Mouse (Mus musculus) heart, embryonic 11.5 days (tissue): ENCODE results near the gene C7. TPM values are rescaled to one million over a fixed set of nuclear protein-coding genes. Genes with fewer than 3 reads are reported as not detected.

Experiments
- ATAC-seq: fragments of 200-750 bp; cut with Nextera tagmentation; replicated peaks from 2 replicates; pipeline ENCODE4 v1.8.0; 2017; ENCODE audit warnings: moderate library complexity; ENCODE audit not compliant: insufficient number of reproducible peaks, low FRiP score, low TSS enrichment
- H3K27ac ChIP-seq: fragments of 300-500 bp; sonication (generic); 2 replicates; pipeline ENCODE4 v1.5.1; 2014; ENCODE audit warnings: mild to moderate bottlenecking, low read depth, low read length
- H3K27me3 ChIP-seq: fragments of 300-500 bp; sonication (generic); 2 replicates; pipeline ENCODE4 v1.6.1; 2014; ENCODE audit warnings: mild to moderate bottlenecking, low read length, mixed read lengths; ENCODE audit not compliant: control insufficient read depth, insufficient read depth
- H3K36me3 ChIP-seq: fragments of 300-500 bp; sonication (generic); 2 replicates; pipeline ENCODE4 v1.6.1; 2014; ENCODE audit warnings: mild to moderate bottlenecking, low read length, moderate library complexity, mixed read lengths; ENCODE audit not compliant: control insufficient read depth, insufficient read depth
- H3K4me1 ChIP-seq: fragments of 300-500 bp; sonication (generic); 2 replicates; pipeline ENCODE4 v1.6.1; 2014; ENCODE audit warnings: low read length; ENCODE audit not compliant: control insufficient read depth, insufficient read depth
- H3K4me2 ChIP-seq: fragments of 300-500 bp; sonication (generic); 2 replicates; pipeline ENCODE4 v1.6.1; 2014; ENCODE audit warnings: mild to moderate bottlenecking, moderate library complexity
- H3K4me3 ChIP-seq: fragments of 300-500 bp; sonication (generic); 2 replicates; pipeline ENCODE4 v1.5.1; 2014; ENCODE audit warnings: low read depth, low read length
- H3K9ac ChIP-seq: fragments of 300-500 bp; sonication (generic); 2 replicates; pipeline ENCODE4 v1.6.1; 2014; ENCODE audit warnings: mild to moderate bottlenecking, low read depth, low read length, moderate library complexity
- H3K9me3 ChIP-seq: fragments of 300-500 bp; sonication (generic); replicated peaks from 2 replicates; pipeline ENCODE4 v1.6.1; 2016; ENCODE audit warnings: low read length; ENCODE audit not compliant: control insufficient read depth
- WGBS: fragments of 180-500 bp; shearing (Covaris S2); extraction: QIAGEN DNeasy Blood & Tissue Kit; methylation state at CpG from one replicate; pipeline ENCODE4 v1.1.7; 2014; ENCODE audit not compliant: insufficient replicate concordance; 5-methylcytosine and 5-hydroxymethylcytosine counted together
- polyA plus RNA-seq: library from polyadenylated mRNA; unstranded; fragments of >200 nt; fragmentation: Nextera tagmentation; extraction: Ambion mirVana; gene quantifications from 2 replicates; pipeline ENCODE4 v1.2.1, GENCODE M21; 2014

C7 gene
- polyA plus RNA-seq = 0.14 TPM in 1 of 2 replicates, not detected in the other

GRCm38 (mm10) chr15:5063635-5064034 is at the start of gene C7:
TSS of gene C7 (minus strand) at chr15:5063740.
- no peak for ATAC-seq
- 0 out of 2 replicates have a peak, but pooled peaks cover 3% of the 10 kb centered on the region for H3K9me3 ChIP-seq
- H3K36me3 ChIP-seq = no peaks in the 10 kb centered on the region
- no peak within 1 kb of the TSS for H3K27ac ChIP-seq
- no peaks in the 10 kb centered on the region for H3K4me1 ChIP-seq
- H3K4me2 ChIP-seq = no peak within 1 kb of the TSS
- H3K9ac ChIP-seq = no peak within 1 kb of the TSS
- no peak within 1 kb of the TSS for H3K4me3 ChIP-seq
- no peaks in the 10 kb centered on the region for H3K27me3 ChIP-seq

GRCm38 (mm10) chr15:5112651-5113050 is 49.1 kb upstream of the C7 start:
- WGBS = 68% methylated on average over 3 of the region's 3 CpGs

GRCm38 (mm10) chr15:5108655-5109040 is 45.1 kb upstream of the C7 start:
- WGBS = 72% methylated on average over 3 of the region's 3 CpGs
- ATAC-seq = no peak
- H3K9ac ChIP-seq = no peak overlapping the region
- no peaks in the 10 kb centered on the region for H3K4me1 ChIP-seq
- H3K9me3 ChIP-seq = no peaks in the 10 kb centered on the region
- peak overlapping the region; percentile 33; the same call in 1 of the 2 replicates for H3K4me3 ChIP-seq
- no peaks in the 10 kb centered on the region for H3K27me3 ChIP-seq
- no peaks in the 10 kb centered on the region; the same call in 1 of the 2 replicates for H3K36me3 ChIP-seq
- H3K27ac ChIP-seq = no peak overlapping the region
- H3K4me2 ChIP-seq = peak overlapping the region; percentile 48; the same call in 1 of the 2 replicates

More at GRCm38 (mm10) chr15:5112651-5113050, 49.1 kb upstream of the C7 start:
- H3K27me3 ChIP-seq = no peaks in the 10 kb centered on the region
- ATAC-seq = no peak
- H3K4me1 ChIP-seq = peaks cover 8% of the 10 kb centered on the region
- no peak overlapping the region for H3K4me3 ChIP-seq
- H3K9me3 ChIP-seq = no peaks in the 10 kb centered on the region
- no peak overlapping the region for H3K4me2 ChIP-seq
- no peaks in the 10 kb centered on the region for H3K36me3 ChIP-seq
- H3K27ac ChIP-seq = no peak overlapping the region
- H3K9ac ChIP-seq = no peak overlapping the region

GRCm38 (mm10) chr15:5107686-5108654 is 44.4 kb upstream of the C7 start, which contains the start of gene Card6:
TSS of gene Card6 (minus strand) at chr15:5108539.
- peak within 1 kb of the TSS; percentile 48 for H3K4me2 ChIP-seq
- H3K27ac ChIP-seq = peak within 1 kb of the TSS; percentile 73
- H3K9ac ChIP-seq = peak within 1 kb of the TSS; percentile 63
- H3K9me3 ChIP-seq = no peaks in the 10 kb centered on the region
- WGBS = 50% methylated on average over 21 of the region's 21 CpGs
- H3K36me3 ChIP-seq = no peaks in the 10 kb centered on the region; the same call in 1 of the 2 replicates
- no peaks in the 10 kb centered on the region for H3K4me1 ChIP-seq
- H3K4me3 ChIP-seq = peak within 1 kb of the TSS; percentile 33
- no peaks in the 10 kb centered on the region for H3K27me3 ChIP-seq
- ATAC-seq = no peak

- Histone ChIP-seq H3K4me1 (no peaks in the 10 kb centered on the region), H3K4me2 (no peak overlapping the region), H3K36me3 (no peaks in the 10 kb centered on the region; the same call in 1 of the 2 replicates), H3K27ac (no peak overlapping the region), H3K27me3 (no peaks in the 10 kb centered on the region), H3K9ac (no peak overlapping the region), H3K9me3 (no peaks in the 10 kb centered on the region), H3K4me3 (no peak overlapping the region)
- WGBS = 45% methylated on average over 2 of the region's 2 CpGs
- no peak for ATAC-seq
These were observed 42.8 kb upstream of the C7 start for GRCm38 (mm10) chr15:5106293-5106692.

GRCm38 (mm10) chr15:5105891-5106290 is 42.4 kb upstream of the C7 start:
- Histone ChIP-seq H3K4me1 (no peaks in the 10 kb centered on the region), H3K9ac (no peak overlapping the region), H3K36me3 (no peaks in the 10 kb centered on the region; the same call in 1 of the 2 replicates), H3K27me3 (no peaks in the 10 kb centered on the region), H3K4me3 (no peak overlapping the region), H3K9me3 (no peaks in the 10 kb centered on the region), H3K27ac (no peak overlapping the region), H3K4me2 (no peak overlapping the region)
- ATAC-seq = no peak
- WGBS = 78% methylated on average over 6 of the region's 6 CpGs

GRCm38 (mm10) chr15:5102312-5102711 is 38.8 kb upstream of the C7 start:
- WGBS = 90% methylated on average over 4 of the region's 4 CpGs
- Histone ChIP-seq H3K4me3 (no peak overlapping the region), H3K4me1 (no peaks in the 10 kb centered on the region), H3K36me3 (no peaks in the 10 kb centered on the region; the same call in 1 of the 2 replicates), H3K9me3 (no peaks in the 10 kb centered on the region), H3K4me2 (no peak overlapping the region), H3K9ac (no peak overlapping the region), H3K27me3 (no peaks in the 10 kb centered on the region), H3K27ac (no peak overlapping the region)
- no peak for ATAC-seq

GRCm38 (mm10) chr15:5097376-5097775 is 33.8 kb upstream of the C7 start:
- no peak for ATAC-seq
- 93% methylated on average over 1 of the region's 1 CpGs for WGBS

More at GRCm38 (mm10) chr15:5097376-5097775, 33.8 kb upstream of the C7 start:
- no peak overlapping the region for H3K4me2 ChIP-seq
- H3K27ac ChIP-seq = no peak overlapping the region
- H3K9me3 ChIP-seq = no peaks in the 10 kb centered on the region
- no peaks in the 10 kb centered on the region; the same call in 1 of the 2 replicates for H3K36me3 ChIP-seq
- H3K9ac ChIP-seq = no peak overlapping the region
- H3K27me3 ChIP-seq = no peaks in the 10 kb centered on the region
- no peaks in the 10 kb centered on the region for H3K4me1 ChIP-seq
- H3K4me3 ChIP-seq = no peak overlapping the region
